Mouse (Mus musculus): Measurements from ENCODE around the gene Proser3.

Proser3 gene

DNA sequence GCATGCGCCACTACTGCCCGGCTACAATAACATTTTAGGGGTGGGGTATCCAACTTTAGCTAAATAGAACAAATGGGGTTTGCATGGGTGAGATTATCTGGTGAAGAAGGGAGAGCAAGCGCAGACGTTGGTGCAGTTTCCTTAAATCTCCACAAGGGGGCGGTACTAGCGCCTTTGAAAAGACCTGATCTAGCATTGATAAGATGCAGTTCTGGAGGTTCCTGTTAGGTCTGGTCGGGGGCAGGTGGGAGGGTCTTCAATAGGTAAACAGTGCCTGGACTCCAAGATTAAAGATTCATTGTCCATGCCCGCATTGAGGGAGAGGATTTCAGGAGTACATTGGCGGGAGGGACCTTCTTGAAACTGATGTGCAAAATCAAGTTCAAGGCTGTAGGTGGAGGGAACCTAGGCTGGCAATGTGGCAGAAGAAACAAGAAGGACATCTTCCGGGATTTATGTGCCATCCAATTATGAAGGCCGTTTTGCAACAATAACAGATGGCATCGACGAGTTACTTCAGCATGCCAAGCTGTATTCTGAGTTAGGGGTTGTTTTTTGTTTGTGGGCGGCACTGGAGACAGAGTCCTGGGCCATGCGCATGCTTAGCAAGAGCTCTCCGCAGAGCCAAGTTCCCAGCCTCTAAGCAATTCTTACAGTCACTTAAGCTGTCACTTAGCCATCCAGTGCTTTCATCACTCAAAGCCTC lies 61.7 kb downstream of the Proser3 start:
- DNase-seq (ENCODE audit: low spot score), result peak; percentile 43
